13 mouse cellular contexts compared by ENCODE assay signal in genomic region chr1:93184071-93184828, GRCm38 (mm10). TPM values are rescaled to one million over a fixed set of nuclear protein-coding genes. Genes with fewer than 3 reads are reported as not detected.
DNase-seq lines count a peak whose midpoint lies in the region; ATAC-seq and TF ChIP-seq lines count a peak whose summit lies in the region.
"Had no signal": no experiment of that assay in that cellular context is flagged by ENCODE, and none has a peak within 500 bp of the region (broad histone marks: within the 10 kb centered on the region; RNA-seq: fewer than 3 reads in every experiment).

No protein-coding gene starts in this region.

- H3K27me3 ChIP-seq in C2C12 (ENCODE audit: control insufficient read depth, insufficient read depth, insufficient read length) = peaks cover 8% of the 10 kb centered on the region

- ATAC-seq in CD4-positive, CD25-positive, alpha-beta regulatory T cell, adult 4 months = no peak
- ATAC-seq: intestine, postnatal 0 days had no signal

- H3ac ChIP-seq in C2C12 (ENCODE audit: control insufficient read depth, insufficient read length, low read depth) = no peak overlapping the region

- H3K79me2 ChIP-seq in C2C12 (ENCODE audit: control insufficient read depth, insufficient read depth) = no peaks in the 10 kb centered on the region

- intact Hi-C loops in heart, postnatal 10 days (cut with DNase I) = no loop called here
- intact Hi-C loops in heart, postnatal 36 days (cut with DNase I) = no loop called here

- no peak for TF ChIP-seq CTCF in C2C12 (IDR thresholded peaks at IDR 0.05; ENCODE audit: control insufficient read depth, insufficient read depth, insufficient read length)

- H3K79me3 ChIP-seq in C2C12 (ENCODE audit: low read depth) = no peaks in the 10 kb centered on the region

- DNase-seq in heart, postnatal 10 days = peak; percentile 23 to 50
- DNase-seq in heart, postnatal 36 days = no peak
- DNase-seq in cerebellum, adult 11-12 months = peak; percentile 47
- DNase-seq in layer of hippocampus, postnatal 10 days (ENCODE audit: low spot score in 2 of 2) = peak; percentile 25 to 55
- DNase-seq in ovary, postnatal 14 days (ENCODE audit: low spot score) = no peak
- no peak for DNase-seq in spleen, postnatal 36 days (ENCODE audit: low spot score in 2 of 2)
- DNase-seq: gastrocnemius, postnatal 25 days had no signal

- H3K36me3 ChIP-seq in C2C12 (ENCODE audit: control insufficient read depth, insufficient read depth) = no peaks in the 10 kb centered on the region

- H3K4me3 ChIP-seq in C2C12 (ENCODE audit: insufficient read depth, poor library complexity, severe bottlenecking) = no peak overlapping the region

TF ChIP-seq in C2C12, 6 proteins besides CTCF, POLR2A, EP300 and RAD21:
- no peak for TF ChIP-seq MYOD1 (IDR thresholded peaks at IDR 0.05; ENCODE audit: control insufficient read depth, insufficient read length, low read depth)
- no peak for TF ChIP-seq MYOG (IDR thresholded peaks at IDR 0.05; ENCODE audit: control insufficient read depth, extremely low read depth, insufficient read length)
- TF ChIP-seq MAX (IDR thresholded peaks at IDR 0.05) = peak; percentile 17
- TF ChIP-seq USF1 (IDR thresholded peaks at IDR 0.05; ENCODE audit: low read depth) = no peak

RNA-seq across cellular contexts. Expression of gene Crocc2, which starts 15.7 kb away (rescaled TPM):
- under 1 TPM; 0.19 to 0.37 TPM for total RNA-seq in heart, postnatal 10 days (2021)
- total RNA-seq in heart, postnatal 36 days (2021) = not detected
- polyA plus RNA-seq in C2C12 (2012; fragmentation: generic; extraction: Trizol) = 0.01 TPM
- total RNA-seq in layer of hippocampus, postnatal 10 days (2021) = under 1 TPM; 0.80 to 0.98 TPM
- not detected for polyA plus RNA-seq in CD4-positive, CD25-positive, alpha-beta regulatory T cell, adult 4 months (2017; shearing (Covaris generic))
- total RNA-seq: gastrocnemius, postnatal 25 days; megakaryocyte, adult 5-6 weeks; MEL had no signal

RNA-seq across cellular contexts. Expression of gene 2310007B03Rik, which starts 23.5 kb away (rescaled TPM):
- total RNA-seq in heart, postnatal 10 days (2021) = not detected
- total RNA-seq in heart, postnatal 36 days (2021) = not detected
- 0.09 TPM for polyA plus RNA-seq in C2C12 (2012; fragmentation: generic; extraction: Trizol)
- not detected for total RNA-seq in layer of hippocampus, postnatal 10 days (2021)
- not detected for polyA plus RNA-seq in CD4-positive, CD25-positive, alpha-beta regulatory T cell, adult 4 months (2017; shearing (Covaris generic))
- total RNA-seq: gastrocnemius, postnatal 25 days; megakaryocyte, adult 5-6 weeks; MEL had no signal

RNA-seq across cellular contexts. Expression of gene Agxt, which starts 49.2 kb away (rescaled TPM):
- not detected for total RNA-seq in heart, postnatal 10 days (2021)
- total RNA-seq in heart, postnatal 36 days (2021) = not detected
- polyA plus RNA-seq in C2C12 (2012; fragmentation: generic; extraction: Trizol) = not detected
- total RNA-seq in layer of hippocampus, postnatal 10 days (2021) = not detected
- not detected for polyA plus RNA-seq in CD4-positive, CD25-positive, alpha-beta regulatory T cell, adult 4 months (2017; shearing (Covaris generic))
- total RNA-seq: gastrocnemius, postnatal 25 days; megakaryocyte, adult 5-6 weeks; MEL had no signal
- polyA plus RNA-seq: limb, embryonic 11.5 days had no signal

RNA-seq across cellular contexts. Expression of gene Sned1, which starts 51.4 kb away (rescaled TPM):
- total RNA-seq in heart, postnatal 10 days (2021) = 10 to 100 TPM; 11.4 to 17.6 TPM
- total RNA-seq in heart, postnatal 36 days (2021) = 10 to 100 TPM in 1 of 2 experiments, 1 to 10 TPM in 1; 9.6 to 12.8 TPM
- polyA plus RNA-seq in C2C12 (2012; fragmentation: generic; extraction: Trizol) = 0.18 TPM
- 10 to 100 TPM in 1 of 2 experiments, 1 to 10 TPM in 1; 9.3 to 10.2 TPM for total RNA-seq in layer of hippocampus, postnatal 10 days (2021)
- polyA plus RNA-seq in CD4-positive, CD25-positive, alpha-beta regulatory T cell, adult 4 months (2017; shearing (Covaris generic)) = under 1 TPM in 1 of 2 experiments, not detected in 1; 0.13 TPM

Comparison
In these comparisons a context has a peak if more than half of its experiments do, and no peak if none do; other contexts are left out.
1. DNase-seq: peak in heart, postnatal 10 days (2 of 2), cerebellum, adult 11-12 months (single experiment) and layer of hippocampus, postnatal 10 days (2 of 2); none in heart, postnatal 36 days (0 of 2), ovary, postnatal 14 days (single experiment) and spleen, postnatal 36 days (0 of 2).